In genomic region chrX:158236206-158236605, GRCm38 (mm10) we compare ENCODE assay signal across 18 mouse cellular contexts.
DNase-seq lines count a peak whose midpoint lies in the region; ATAC-seq lines count a peak whose summit lies in the region.
"Had no signal": no experiment of that assay in that cellular context is flagged by ENCODE, and none has a peak within 500 bp of the region (broad histone marks: within the 10 kb centered on the region; RNA-seq: fewer than 3 reads in every experiment).

No protein-coding gene starts in this region.

- H3K36me3 ChIP-seq in kidney, embryonic 16.5 days (ENCODE audit: insufficient read depth, low read length), result no peaks in the 10 kb centered on the region
- H3K36me3 ChIP-seq: hindbrain, embryonic 12.5 days; limb, embryonic 15.5 days had no signal

- no peak overlapping the region for H3K4me3 ChIP-seq in kidney, embryonic 16.5 days (ENCODE audit: low read length)
- H3K4me3 ChIP-seq: hindbrain, embryonic 12.5 days; limb, embryonic 15.5 days; myocyte had no signal

- H3K9ac ChIP-seq in kidney, embryonic 16.5 days (replicated peaks; ENCODE audit: low read length), result no peak overlapping the region
- H3K9ac ChIP-seq: hindbrain, embryonic 12.5 days; limb, embryonic 15.5 days had no signal

- H3K27ac ChIP-seq in kidney, embryonic 16.5 days (ENCODE audit: low read length), result no peak overlapping the region
- H3K27ac ChIP-seq: hindbrain, embryonic 12.5 days; limb, embryonic 15.5 days had no signal

- 0 out of 2 replicates have a peak, but pooled peaks have one; percentile 27 for ATAC-seq in granulocyte monocyte progenitor cell, adult 5-6 weeks (replicated peaks; ENCODE audit: poor library complexity, severe bottlenecking)
- ATAC-seq in cerebellum, adult (ENCODE audit: insufficient number of reproducible peaks, low FRiP score, low TSS enrichment), result no peak
- ATAC-seq in kidney, embryonic 16.5 days (ENCODE audit: low FRiP score, low TSS enrichment), result no peak
- ATAC-seq: forebrain, embryonic 14.5 days; intestine, postnatal 0 days had no signal

- 37% methylated on average over 5 of the region's 5 CpGs for WGBS in kidney, embryonic 16.5 days

- peak; percentile 1 to 41 for DNase-seq in frontal cortex, adult 2 months (ENCODE audit: extremely low spot score in 1 of 2, low spot score in 1 of 2)
- no peak for DNase-seq in frontal cortex, postnatal 14 days (ENCODE audit: low spot score in 2 of 2)
- peak; percentile 14 to 37 for DNase-seq in left cerebral cortex, adult 18-20 months (ENCODE audit: low spot score in 2 of 2)
- no peak for DNase-seq in left cerebral cortex, postnatal 10 days (ENCODE audit: extremely low spot score in 1 of 2, low spot score in 2 of 2)
- DNase-seq in right cerebral cortex, postnatal 25 days, result peak; percentile 9
- DNase-seq: adrenal gland, adult 2 months; cerebellum, postnatal 14 days; gastrocnemius, postnatal 25 days; kidney, postnatal 4 days; lung, adult 18-20 months had no signal

- no peaks in the 10 kb centered on the region for H3K4me1 ChIP-seq in kidney, embryonic 16.5 days (ENCODE audit: insufficient read depth, low read length)
- H3K4me1 ChIP-seq: hindbrain, embryonic 12.5 days; limb, embryonic 15.5 days had no signal

- intact Hi-C loops in left cerebral cortex, postnatal 10 days (cut with DNase I), result no loop called here

- no peaks in the 10 kb centered on the region for H3K9me3 ChIP-seq in kidney, embryonic 16.5 days (ENCODE audit: low read length)
- H3K9me3 ChIP-seq: hindbrain, embryonic 12.5 days; limb, embryonic 15.5 days had no signal

- no peak overlapping the region for H3K4me2 ChIP-seq in kidney, embryonic 16.5 days (replicated peaks; ENCODE audit: low read depth, low read length)
- H3K4me2 ChIP-seq: hindbrain, embryonic 12.5 days; limb, embryonic 15.5 days had no signal

- no peaks in the 10 kb centered on the region for H3K27me3 ChIP-seq in kidney, embryonic 16.5 days (ENCODE audit: insufficient read depth, low read length)
- H3K27me3 ChIP-seq: hindbrain, embryonic 12.5 days; limb, embryonic 15.5 days had no signal

Comparison
In these comparisons a context has a peak if more than half of its experiments do, and no peak if none do; other contexts are left out.
1. DNase-seq: peak in frontal cortex, adult 2 months (2 of 2), left cerebral cortex, adult 18-20 months (2 of 2) and right cerebral cortex, postnatal 25 days (single experiment); none in frontal cortex, postnatal 14 days (0 of 2) and left cerebral cortex, postnatal 10 days (0 of 2).